Mouse (Mus musculus) megakaryocyte, embryonic 14.5 days (primary cell): Measurements from ENCODE around the gene Pmpca. TPM values are rescaled to one million over a fixed set of nuclear protein-coding genes. Genes with fewer than 3 reads are reported as not detected.
"Not testable (repeated sequence)": the region's sequence is repeated elsewhere in the genome, so short reads cannot be mapped to it uniquely, and the experiment has no call there.

ENCODE experiments used
- H3K27me3 ChIP-seq: replicated peaks from 2 replicates; pipeline ENCODE3; 2012; ENCODE audit warnings: inconsistent platforms
- H3K36me3 ChIP-seq: replicated peaks from 2 replicates; pipeline ENCODE3; 2012; ENCODE audit warnings: low read length, inconsistent platforms, mixed read lengths
- H3K4me1 ChIP-seq: 2 replicates; pipeline ENCODE4 v1.6.1; 2012; ENCODE audit warnings: inconsistent platforms
- H3K4me3 ChIP-seq: replicated peaks from 2 replicates; pipeline ENCODE3; 2012; ENCODE audit warnings: moderate library complexity, mild to moderate bottlenecking, inconsistent platforms
- H3K9me3 ChIP-seq: 2 replicates; pipeline ENCODE4 v1.6.1; 2012; ENCODE audit warnings: inconsistent platforms
- FLI1 ChIP-seq: IDR thresholded peaks from 2 replicates; pipeline ENCODE4 v1.6.1; 2012; ENCODE audit warnings: low read length, inconsistent platforms, mixed read lengths
- GATA1 ChIP-seq: IDR thresholded peaks from 3 replicates; pipeline ENCODE4 v1.6.1; 2012; ENCODE audit warnings: mixed read lengths, low read length, inconsistent platforms, borderline replicate concordance
- polyA plus RNA-seq: library from polyadenylated mRNA; stranded (reverse); fragments of >175 nt; gene quantifications from 2 replicates; pipeline ENCODE4 v1.2.3, GENCODE M21; 2012; ENCODE audit warnings: low replicate concordance; ENCODE audit not compliant: insufficient read depth

Gene Pmpca
- polyA plus RNA-seq, 1 experiment: 172 TPM

DNA sequence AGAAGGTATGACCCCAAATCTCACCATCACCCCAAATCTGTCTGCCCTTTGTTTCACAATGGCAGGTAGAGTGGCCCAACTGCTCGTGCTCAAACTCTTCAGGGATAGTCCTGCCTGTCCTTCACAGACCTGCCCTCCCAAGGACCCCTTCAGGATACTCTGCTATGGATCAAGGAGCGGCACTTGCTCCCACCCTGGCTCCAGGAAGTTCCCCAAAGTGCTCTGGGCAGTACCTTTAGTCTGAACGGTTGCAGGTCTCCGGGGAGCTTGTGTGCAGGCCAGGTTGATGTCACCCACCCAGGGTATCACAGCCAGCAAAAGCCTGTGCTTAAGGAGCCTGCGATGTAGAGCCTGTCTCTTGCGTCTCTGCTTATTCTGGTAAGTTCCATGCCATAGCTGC lies 21.2 kb upstream of the Pmpca start:
- Histone ChIP-seq H3K36me3 (peaks cover 100% of the 10 kb centered on the region), H3K4me3 (no peak overlapping the region), H3K27me3 (no peaks in the 10 kb centered on the region), H3K9me3 (no peaks in the 10 kb centered on the region), H3K4me1 (peaks cover 22% of the 10 kb centered on the region)
- TF ChIP-seq FLI1: no peak
- TF ChIP-seq GATA1: no peak

DNA sequence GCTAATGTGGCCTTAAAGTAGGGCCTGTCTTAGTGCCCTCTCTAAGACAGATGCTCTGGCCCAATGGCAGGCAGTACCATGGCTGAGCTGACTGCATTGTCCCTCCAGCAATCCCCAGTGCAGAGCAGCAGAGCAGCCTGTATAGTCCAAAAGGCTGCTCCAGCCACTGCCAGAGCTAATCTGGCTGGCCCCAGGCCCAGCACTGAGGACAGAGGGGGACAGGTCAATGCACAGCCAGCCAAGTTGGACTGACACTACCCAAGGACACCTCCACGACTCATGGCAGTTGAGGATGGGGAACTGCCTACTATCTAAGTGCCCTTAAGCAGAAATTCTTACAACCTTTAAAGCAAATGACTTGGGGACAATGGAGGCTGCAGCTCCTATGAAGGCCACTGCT lies 20.6 kb upstream of the Pmpca start:
- H3K36me3 ChIP-seq: peaks cover 100% of the 10 kb centered on the region
- TF ChIP-seq GATA1 (no peak), FLI1 (no peak)
- peaks cover 18% of the 10 kb centered on the region for H3K4me1 ChIP-seq
- no peak overlapping the region for H3K4me3 ChIP-seq
- no peaks in the 10 kb centered on the region for H3K9me3 ChIP-seq
- H3K27me3 ChIP-seq: no peaks in the 10 kb centered on the region

DNA sequence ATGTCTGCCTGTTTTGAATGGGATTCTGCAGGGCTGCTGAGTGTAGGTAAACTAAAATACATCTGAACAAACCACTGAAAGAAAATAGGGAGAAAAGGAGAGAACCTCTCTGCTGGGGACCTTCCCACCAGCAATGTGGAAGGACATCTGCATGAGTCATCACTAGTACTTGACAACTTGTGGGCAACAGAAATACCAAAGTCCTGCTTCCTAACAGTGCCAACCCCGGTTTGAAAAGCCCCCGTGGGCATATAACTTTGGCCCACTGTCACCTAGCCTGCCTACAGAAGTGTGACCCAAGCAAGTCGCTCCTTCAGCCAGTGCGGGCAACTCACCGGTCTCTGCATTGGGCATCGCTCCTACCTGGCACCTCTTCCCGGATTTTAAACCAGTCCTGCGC lies 16.7 kb upstream of the Pmpca start:
- TF ChIP-seq GATA1: no peak
- no peak for TF ChIP-seq FLI1
- Histone ChIP-seq H3K36me3 (peaks cover 100% of the 10 kb centered on the region), H3K9me3 (no peaks in the 10 kb centered on the region), H3K27me3 (no peaks in the 10 kb centered on the region), H3K4me3 (no peak overlapping the region), H3K4me1 (peaks cover 15% of the 10 kb centered on the region)

DNA sequence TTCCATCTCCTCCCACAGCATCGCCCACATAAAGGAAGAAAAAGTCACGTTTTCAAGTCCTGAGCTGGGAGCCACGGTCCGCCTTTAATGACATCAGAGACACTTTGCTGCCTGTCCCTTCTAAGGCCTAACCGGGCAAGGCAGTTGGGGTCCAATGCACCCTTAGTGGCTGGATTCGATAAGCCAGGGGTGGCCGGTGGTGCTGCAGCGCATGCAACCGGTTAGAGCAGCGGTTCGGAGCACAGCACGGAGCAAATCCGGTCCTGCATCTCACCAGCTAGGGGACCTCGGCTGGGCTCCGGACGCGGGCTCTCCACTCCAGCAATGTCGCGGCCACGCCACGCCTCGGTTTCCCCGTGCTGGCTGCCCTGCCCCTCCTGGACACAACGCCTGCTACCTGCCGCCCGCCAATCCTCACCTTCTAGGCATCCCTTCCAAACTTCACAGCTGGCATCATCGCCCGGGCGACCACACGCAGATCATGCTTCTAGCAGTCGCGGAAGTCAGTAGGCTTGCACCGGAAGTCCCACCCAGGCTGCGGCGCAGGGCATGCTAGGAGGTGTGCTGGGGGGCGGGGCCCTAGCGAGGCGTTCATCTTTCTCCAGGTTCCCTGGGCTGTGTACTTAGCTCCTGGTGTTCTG lies 8.9 kb upstream of the Pmpca start, which contains the start of gene Snapc4:
Gene Snapc4, minus strand, starts transcription at position 523 of the 641 bp plus-strand sequence.
- no peaks in the 10 kb centered on the region for H3K27me3 ChIP-seq
- no peak for TF ChIP-seq GATA1
- peak; percentile 46; the same call in 1 of the 2 replicates for TF ChIP-seq FLI1
- peaks cover 26% of the 10 kb centered on the region for H3K4me1 ChIP-seq
- peaks cover 76% of the 10 kb centered on the region for H3K36me3 ChIP-seq
- H3K4me3 ChIP-seq: peak within 1 kb of the TSS; percentile 99
- H3K9me3 ChIP-seq: no peaks in the 10 kb centered on the region

DNA sequence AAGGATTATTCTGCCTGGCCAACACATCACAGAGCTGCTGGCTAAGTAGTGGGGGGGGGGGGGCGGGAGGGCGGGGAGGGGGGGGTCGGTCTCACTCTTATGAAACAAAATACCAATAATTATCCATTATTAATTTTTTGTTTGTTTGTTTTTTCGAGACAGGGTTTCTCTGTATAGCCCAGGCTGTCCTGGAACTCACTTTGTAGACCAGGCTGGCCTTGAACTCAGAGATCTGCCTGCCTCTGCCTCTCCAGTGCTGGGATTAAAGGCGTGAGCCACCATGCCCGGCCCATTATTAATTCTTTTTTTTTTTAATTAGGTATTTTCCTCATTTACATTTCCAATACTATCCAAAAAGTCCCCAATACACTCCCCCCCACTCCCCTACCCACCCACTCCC lies 8.3 kb upstream of the Pmpca start:
- H3K27me3 ChIP-seq, H3K9me3 ChIP-seq: not testable (repeated sequence)
- H3K4me1 ChIP-seq: peaks cover 20% of the 10 kb centered on the region
- peak overlapping the region; percentile 99 for H3K4me3 ChIP-seq
- peaks cover 76% of the 10 kb centered on the region for H3K36me3 ChIP-seq

DNA sequence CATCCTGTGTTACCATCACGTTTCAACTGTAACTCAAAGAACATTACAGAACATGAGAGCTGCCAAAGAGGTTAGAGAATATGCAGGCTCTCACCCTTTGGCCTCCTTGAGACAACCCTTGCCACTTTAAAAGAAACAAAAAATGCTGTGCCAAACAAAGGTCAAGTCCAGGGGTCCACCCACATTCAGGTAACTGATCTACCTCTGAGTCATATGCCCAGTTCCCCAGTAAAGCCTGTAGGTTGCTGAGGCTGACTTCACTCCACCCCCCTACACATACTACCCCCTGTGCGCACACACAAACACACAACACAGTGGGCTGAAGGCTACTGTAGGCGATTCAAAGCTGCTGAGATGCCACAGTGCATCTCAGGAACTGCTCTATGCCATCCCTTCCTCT lies 1.4 kb upstream of the Pmpca start:
- H3K4me1 ChIP-seq: peaks cover 52% of the 10 kb centered on the region
- peak overlapping the region; percentile 84 for H3K4me3 ChIP-seq
- TF ChIP-seq FLI1 (no peak), GATA1 (no peak)
- no peaks in the 10 kb centered on the region for H3K9me3 ChIP-seq
- no peaks in the 10 kb centered on the region for H3K27me3 ChIP-seq
- peaks cover 78% of the 10 kb centered on the region for H3K36me3 ChIP-seq

GRCm38 (mm10) chr2:26388682-26389153 lies 421 bp upstream of the Pmpca start:
- Histone ChIP-seq H3K4me3 (peak overlapping the region; percentile 94), H3K9me3 (no peaks in the 10 kb centered on the region), H3K36me3 (peaks cover 78% of the 10 kb centered on the region), H3K4me1 (peaks cover 60% of the 10 kb centered on the region), H3K27me3 (no peaks in the 10 kb centered on the region)
- TF ChIP-seq FLI1 (no peak), GATA1 (no peak)

DNA sequence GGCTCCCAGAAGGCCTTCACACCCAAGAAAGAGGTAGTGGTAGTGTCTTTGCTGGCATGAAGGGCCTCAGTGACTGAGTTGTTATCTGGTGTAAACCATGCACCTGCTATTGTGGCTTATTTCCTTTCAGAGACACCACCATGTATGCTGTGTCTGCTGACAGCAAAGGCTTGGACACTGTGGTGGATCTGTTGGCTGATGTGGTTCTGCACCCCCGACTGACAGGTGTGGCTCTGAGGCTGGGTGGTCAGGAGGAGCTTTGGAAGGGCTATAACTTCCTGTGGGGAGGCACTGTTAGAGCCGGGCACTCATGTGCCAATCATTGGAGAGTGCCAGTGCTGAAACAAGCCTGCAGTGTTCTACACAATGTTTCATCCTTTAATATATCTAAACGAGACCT lies 1.8 kb downstream of the Pmpca start:
- Histone ChIP-seq H3K36me3 (peaks cover 78% of the 10 kb centered on the region), H3K4me3 (peak overlapping the region; percentile 7)
- TF ChIP-seq FLI1 (no peak), GATA1 (no peak)

DNA sequence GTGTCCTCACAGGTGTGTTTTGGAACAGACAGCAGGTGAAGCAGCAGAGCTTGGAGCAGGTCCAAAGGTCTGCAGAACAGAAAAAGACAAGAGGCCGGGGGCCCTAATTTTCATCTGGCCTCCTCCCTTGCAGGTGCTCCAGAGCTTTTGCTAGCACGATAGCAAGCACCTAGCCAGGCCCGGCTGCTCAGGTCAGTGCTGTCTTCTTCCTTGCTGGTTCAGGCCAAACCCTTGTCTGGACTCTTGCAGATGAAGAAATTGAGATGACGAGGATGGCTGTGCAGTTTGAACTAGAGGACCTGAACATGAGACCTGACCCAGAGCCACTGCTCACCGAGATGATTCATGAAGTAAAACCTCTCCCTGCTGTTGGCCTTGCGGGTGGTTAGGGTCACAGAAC lies 2.5 kb downstream of the Pmpca start:
- no peaks in the 10 kb centered on the region for H3K9me3 ChIP-seq
- H3K27me3 ChIP-seq: no peaks in the 10 kb centered on the region
- H3K4me1 ChIP-seq: peaks cover 59% of the 10 kb centered on the region
- H3K4me3 ChIP-seq: no peak overlapping the region
- TF ChIP-seq GATA1 (no peak), FLI1 (no peak)
- H3K36me3 ChIP-seq: peaks cover 78% of the 10 kb centered on the region

More for the DNA sequence above, 1.8 kb downstream of the Pmpca start:
- Histone ChIP-seq H3K9me3 (no peaks in the 10 kb centered on the region), H3K27me3 (no peaks in the 10 kb centered on the region), H3K4me1 (peaks cover 60% of the 10 kb centered on the region)

- H3K4me1 ChIP-seq: peaks cover 24% of the 10 kb centered on the region
- TF ChIP-seq FLI1 (no peak), GATA1 (no peak)
- no peak overlapping the region for H3K4me3 ChIP-seq
- H3K9me3 ChIP-seq: no peaks in the 10 kb centered on the region
- peaks cover 97% of the 10 kb centered on the region for H3K36me3 ChIP-seq
- no peaks in the 10 kb centered on the region for H3K27me3 ChIP-seq
These were observed 9.8 kb downstream of the Pmpca start for GRCm38 (mm10) chr2:26398978-26399377.
